Mouse (Mus musculus) limb, embryonic 12.5 days (tissue): ENCODE results near the gene Dlec1. TPM values are rescaled to one million over a fixed set of nuclear protein-coding genes. Genes with fewer than 3 reads are reported as not detected.

ENCODE experiments used
- ATAC-seq: fragments of 200-750 bp; cut with Nextera tagmentation; 2 replicates; pipeline ENCODE4 v1.8.0; 2017; ENCODE audit warnings: low read depth, moderate TSS enrichment; ENCODE audit not compliant: insufficient number of reproducible peaks, insufficient read depth, low FRiP score, low TSS enrichment
- H3K27ac ChIP-seq: fragments of 300-500 bp; sonication (generic); 2 replicates; pipeline ENCODE4 v1.5.1; 2016; ENCODE audit warnings: mild to moderate bottlenecking, moderate library complexity
- H3K27me3 ChIP-seq: fragments of 300-500 bp; sonication (generic); 2 replicates; pipeline ENCODE4 v1.6.1; 2016; ENCODE audit warnings: mild to moderate bottlenecking, moderate library complexity
- H3K36me3 ChIP-seq: fragments of 300-500 bp; sonication (generic); 2 replicates; pipeline ENCODE4 v1.6.1; 2016; ENCODE audit warnings: mild to moderate bottlenecking, moderate library complexity
- H3K4me1 ChIP-seq: fragments of 300-500 bp; sonication (generic); replicated peaks from 2 replicates; pipeline ENCODE4 v1.6.1; 2016
- H3K4me2 ChIP-seq: fragments of 300-500 bp; sonication (generic); 2 replicates; pipeline ENCODE4 v1.6.1; 2016; ENCODE audit warnings: mild to moderate bottlenecking, moderate library complexity
- H3K4me3 ChIP-seq: fragments of 300-500 bp; sonication (generic); replicated peaks from 2 replicates; pipeline ENCODE4 v1.5.1; 2016; ENCODE audit warnings: mild to moderate bottlenecking
- H3K9ac ChIP-seq: fragments of 300-500 bp; sonication (generic); replicated peaks from 2 replicates; pipeline ENCODE4 v1.6.1; 2016; ENCODE audit warnings: mild to moderate bottlenecking, moderate library complexity
- H3K9me3 ChIP-seq: fragments of 300-500 bp; sonication (generic); 2 replicates; pipeline ENCODE4 v1.6.1; 2016; ENCODE audit warnings: mild to moderate bottlenecking, moderate library complexity
- WGBS: fragments of 180-500 bp; shearing (Covaris S2); methylation state at CpG from one replicate; pipeline ENCODE4 v1.1.7; 2016; 5-methylcytosine and 5-hydroxymethylcytosine counted together
- polyA plus RNA-seq: library from polyadenylated mRNA; unstranded; fragments of >200 nt; fragmentation: Nextera tagmentation; extraction: Ambion mirVana; gene quantifications from 2 replicates; pipeline ENCODE4 v1.2.1, GENCODE M21; 2016

Gene Dlec1
- polyA plus RNA-seq, 1 experiment from 2014 or later: 2.3 TPM

DNA sequence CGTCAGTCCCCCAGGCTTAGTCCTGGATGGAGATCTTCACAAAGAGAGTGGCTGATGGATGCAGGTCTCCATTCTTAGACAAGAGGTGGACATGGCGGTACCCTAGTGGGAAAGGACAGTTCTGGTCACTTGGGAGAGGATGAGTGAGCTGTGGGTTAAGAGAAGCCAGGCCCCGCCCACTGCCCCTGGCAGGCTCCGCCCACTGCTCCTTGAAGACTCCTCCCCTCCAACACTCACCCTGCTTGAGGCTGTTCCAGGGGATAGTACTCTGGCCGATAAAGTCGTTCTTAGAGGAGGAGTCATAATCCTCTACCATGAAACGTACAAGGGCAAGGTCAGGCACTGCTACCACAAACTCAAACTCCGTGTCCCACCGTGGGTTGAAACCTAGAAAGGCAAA, 30.5 kb upstream of the Dlec1 start:
- WGBS: 81% methylated on average over 9 of the region's 9 CpGs
- ATAC-seq: no peak
- Histone ChIP-seq H3K4me2 (no peak overlapping the region), H3K4me1 (peaks cover 13% of the 10 kb centered on the region; the same call in 1 of the 2 replicates), H3K4me3 (no peak overlapping the region), H3K27me3 (no peaks in the 10 kb centered on the region), H3K36me3 (peaks cover 56% of the 10 kb centered on the region), H3K27ac (no peak overlapping the region), H3K9me3 (no peaks in the 10 kb centered on the region), H3K9ac (no peak overlapping the region)

DNA sequence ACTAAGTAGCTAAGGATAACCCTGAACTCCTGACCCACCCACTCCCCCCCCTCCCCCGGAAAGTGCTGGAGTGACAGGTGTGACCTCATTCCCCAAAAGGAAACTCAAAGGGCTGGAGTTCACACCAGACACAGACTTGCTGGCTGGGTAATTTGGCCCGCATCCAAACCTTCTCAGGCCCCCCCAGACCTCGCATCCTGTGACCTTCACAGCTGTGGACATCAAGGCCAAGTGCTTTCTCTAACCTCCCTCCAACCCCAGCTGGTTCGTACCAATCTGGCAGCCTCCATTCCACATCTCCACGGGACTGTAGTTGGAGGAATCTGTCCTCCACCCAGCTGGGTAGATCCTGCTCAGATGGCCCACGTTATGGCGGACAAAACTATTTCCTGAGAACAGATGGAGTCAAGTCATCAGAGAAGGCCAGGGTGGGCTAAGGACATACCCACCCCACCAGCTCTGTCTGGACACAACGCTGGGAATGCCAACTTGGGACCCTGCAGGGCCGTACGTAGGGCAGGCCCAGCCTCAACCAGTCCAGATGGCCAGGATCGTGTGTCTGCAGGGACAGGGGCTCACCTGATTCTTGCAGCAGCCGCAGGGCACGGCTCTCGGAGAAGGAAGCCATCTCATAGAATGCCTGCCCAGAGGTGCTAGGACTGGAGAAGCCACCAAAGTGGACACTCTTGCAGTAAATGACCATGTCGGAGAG, 28.9 kb upstream of the Dlec1 start:
- no peak for ATAC-seq
- WGBS: 77% methylated on average over 15 of the region's 15 CpGs
- peaks cover 69% of the 10 kb centered on the region for H3K36me3 ChIP-seq
- H3K27me3 ChIP-seq: no peaks in the 10 kb centered on the region
- no peak overlapping the region for H3K27ac ChIP-seq
- H3K4me3 ChIP-seq: no peak overlapping the region
- no peaks in the 10 kb centered on the region for H3K9me3 ChIP-seq
- no peak overlapping the region for H3K9ac ChIP-seq
- peaks cover 5% of the 10 kb centered on the region; the same call in 1 of the 2 replicates for H3K4me1 ChIP-seq
- no peak overlapping the region for H3K4me2 ChIP-seq

DNA sequence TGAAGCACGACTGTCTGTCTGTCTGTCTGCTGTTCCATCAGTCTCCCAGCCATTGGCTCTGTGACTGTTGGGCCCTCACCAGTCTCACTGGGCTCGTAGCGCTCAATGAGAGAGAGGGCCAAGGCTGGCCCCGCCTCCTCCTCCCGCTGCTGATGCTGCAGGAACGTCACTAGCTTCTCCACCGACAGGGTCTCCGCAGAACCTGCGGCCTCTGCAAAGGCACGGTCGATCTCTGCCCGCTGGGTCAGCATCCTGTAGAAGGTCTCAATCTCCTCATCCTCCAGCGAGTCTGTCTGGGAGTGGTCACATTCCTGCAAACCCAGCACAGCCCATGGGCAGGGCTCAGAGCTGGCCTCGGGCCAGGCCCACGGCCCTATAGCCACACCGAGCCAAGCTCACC, 26.6 kb upstream of the Dlec1 start:
- no peak overlapping the region for H3K4me2 ChIP-seq
- no peak overlapping the region for H3K27ac ChIP-seq
- H3K9me3 ChIP-seq: no peaks in the 10 kb centered on the region
- 79% methylated on average over 16 of the region's 16 CpGs for WGBS
- no peak overlapping the region for H3K4me3 ChIP-seq
- H3K9ac ChIP-seq: no peak overlapping the region
- peaks cover 90% of the 10 kb centered on the region for H3K36me3 ChIP-seq
- peaks cover 5% of the 10 kb centered on the region; the same call in 1 of the 2 replicates for H3K4me1 ChIP-seq
- no peak for ATAC-seq
- H3K27me3 ChIP-seq: no peaks in the 10 kb centered on the region

DNA sequence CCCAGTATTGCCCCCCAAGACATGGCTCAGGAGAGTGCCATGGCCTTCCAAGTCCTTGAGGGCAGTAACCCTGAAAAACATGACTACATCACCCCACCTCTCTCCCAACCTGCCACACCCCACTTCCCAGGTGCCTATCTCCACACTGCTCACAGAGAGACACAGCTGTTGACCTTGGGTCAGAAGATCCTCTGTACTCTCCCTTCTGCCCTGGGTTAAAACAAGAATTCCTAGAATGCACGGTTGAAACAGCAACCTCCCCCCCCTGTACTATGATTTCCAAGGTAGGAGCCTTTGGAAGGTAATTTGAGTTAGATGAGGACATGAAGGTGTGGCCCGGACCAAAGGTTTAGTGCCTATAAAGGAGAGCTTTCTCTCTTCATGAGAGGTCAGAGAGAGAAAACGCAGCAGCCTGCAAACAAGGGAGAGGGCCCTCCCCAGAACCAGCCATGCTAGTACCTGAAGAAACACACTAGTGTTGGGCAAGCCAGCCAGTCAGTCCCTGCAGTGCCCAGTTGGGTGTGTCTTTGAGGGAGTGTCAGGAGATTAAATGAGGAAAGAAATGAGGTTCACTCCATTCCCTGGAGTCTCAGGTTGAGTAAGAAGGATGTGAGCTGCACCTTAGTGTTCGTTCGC, 22.1 kb upstream of the Dlec1 start:
- Histone ChIP-seq H3K4me1 (peaks cover 17% of the 10 kb centered on the region), H3K4me3 (no peak overlapping the region), H3K27ac (no peak overlapping the region), H3K9ac (no peak overlapping the region), H3K27me3 (no peaks in the 10 kb centered on the region), H3K36me3 (peaks cover 60% of the 10 kb centered on the region), H3K9me3 (no peaks in the 10 kb centered on the region), H3K4me2 (no peak overlapping the region)
- ATAC-seq: no peak
- 79% methylated on average over 5 of the region's 5 CpGs for WGBS

DNA sequence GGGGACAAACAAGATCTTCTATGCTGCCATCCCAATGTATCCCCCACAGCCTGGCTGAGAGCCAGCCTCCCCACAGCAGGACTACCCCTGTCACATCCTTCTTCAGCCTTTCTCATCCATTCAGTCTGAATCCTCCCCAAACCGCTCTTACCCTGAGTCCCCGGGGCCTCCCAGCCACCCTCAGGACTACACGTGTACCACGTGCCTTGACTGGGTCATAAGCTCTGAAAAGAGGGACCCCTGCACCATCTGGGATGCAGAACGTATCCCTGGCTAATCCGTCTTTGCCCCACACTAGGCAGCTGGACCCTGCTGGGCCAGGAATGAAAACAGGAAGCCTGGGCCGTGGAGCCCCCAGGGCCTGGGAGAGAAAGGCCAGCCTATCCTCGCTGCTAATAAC, 20.2 kb upstream of the Dlec1 start:
- H3K4me1 ChIP-seq: peaks cover 20% of the 10 kb centered on the region
- H3K4me2 ChIP-seq: no peak overlapping the region
- no peak overlapping the region for H3K4me3 ChIP-seq
- peak overlapping the region; percentile 54; the same call in 1 of the 2 replicates for H3K27ac ChIP-seq
- peaks cover 43% of the 10 kb centered on the region for H3K36me3 ChIP-seq
- 11% methylated on average over 8 of the region's 8 CpGs for WGBS
- no peaks in the 10 kb centered on the region for H3K27me3 ChIP-seq
- H3K9me3 ChIP-seq: no peaks in the 10 kb centered on the region
- H3K9ac ChIP-seq: peak overlapping the region; percentile 44
- ATAC-seq: 0 out of 2 replicates have a peak, but pooled peaks have one; percentile 38

DNA sequence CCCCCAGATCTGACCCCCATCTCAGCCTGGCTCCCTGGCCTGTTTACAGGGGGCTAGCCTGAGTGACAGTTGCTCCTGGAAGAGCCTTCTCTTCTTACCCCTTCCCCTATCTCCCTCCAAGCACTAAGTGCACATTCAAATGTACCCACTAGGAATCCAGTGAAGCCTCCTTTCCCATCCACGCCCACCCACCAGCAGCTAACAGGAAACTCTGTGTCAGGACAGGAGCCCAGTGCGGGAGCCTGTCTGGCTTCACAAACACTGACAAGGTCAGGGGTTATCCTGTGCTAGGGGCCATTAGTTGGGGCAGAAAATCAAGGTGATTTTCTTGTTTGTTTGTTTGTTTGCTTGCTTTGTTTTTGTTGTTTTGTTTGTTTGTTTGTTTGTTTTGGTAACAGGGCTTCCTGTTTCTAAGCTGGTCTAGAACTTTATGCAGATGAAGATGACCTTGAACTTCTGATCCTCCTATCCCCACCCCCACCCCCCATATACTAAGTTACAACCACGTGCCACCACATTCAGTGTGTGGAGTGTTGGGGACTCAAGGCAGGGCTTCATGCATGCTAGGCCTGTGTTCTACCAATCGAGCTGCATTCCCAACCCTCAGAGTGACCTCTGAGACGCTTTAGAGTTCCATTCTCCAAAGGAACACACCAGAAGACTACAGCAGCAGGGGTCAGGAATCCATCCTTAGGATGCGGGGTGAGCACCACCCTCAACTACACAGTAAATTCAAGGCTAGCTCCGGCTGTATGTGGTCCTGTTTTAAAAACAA, 19.4 kb upstream of the Dlec1 start:
- H3K9me3 ChIP-seq: no peaks in the 10 kb centered on the region
- no peaks in the 10 kb centered on the region for H3K27me3 ChIP-seq
- no peak overlapping the region for H3K4me2 ChIP-seq
- 63% methylated on average over 7 of the region's 7 CpGs for WGBS
- H3K4me1 ChIP-seq: peaks cover 26% of the 10 kb centered on the region
- no peak overlapping the region for H3K4me3 ChIP-seq
- no peak for ATAC-seq
- H3K9ac ChIP-seq: peak overlapping the region; percentile 44; the same call in 1 of the 2 replicates
- peak overlapping the region; percentile 54; the same call in 1 of the 2 replicates for H3K27ac ChIP-seq
- H3K36me3 ChIP-seq: peaks cover 37% of the 10 kb centered on the region

DNA sequence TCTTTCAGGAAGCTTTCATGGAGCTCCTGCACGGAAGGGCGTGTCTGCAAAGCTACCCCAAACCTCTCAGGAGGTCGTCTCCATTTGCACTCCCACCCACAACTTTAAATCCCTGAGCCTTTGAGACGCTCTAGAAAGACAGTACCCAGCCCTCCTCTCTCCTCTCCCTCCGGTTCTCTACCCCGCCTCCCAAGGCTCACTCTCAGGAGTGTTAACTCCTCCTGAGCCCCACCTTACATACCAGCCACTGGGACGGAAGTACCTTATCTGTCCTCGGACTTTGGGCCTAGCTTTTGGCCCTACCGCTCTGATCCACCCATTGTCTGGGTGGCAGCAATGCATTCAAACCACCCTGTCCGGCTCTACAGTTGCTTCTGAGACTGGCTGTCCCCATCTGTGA, 18.3 kb upstream of the Dlec1 start:
- ATAC-seq: no peak
- H3K36me3 ChIP-seq: peaks cover 27% of the 10 kb centered on the region; the same call in 1 of the 2 replicates
- H3K4me3 ChIP-seq: no peak overlapping the region
- no peak overlapping the region for H3K27ac ChIP-seq
- no peaks in the 10 kb centered on the region for H3K27me3 ChIP-seq
- 76% methylated on average over 10 of the region's 10 CpGs for WGBS
- no peak overlapping the region for H3K9ac ChIP-seq
- H3K4me2 ChIP-seq: no peak overlapping the region
- no peaks in the 10 kb centered on the region for H3K9me3 ChIP-seq
- H3K4me1 ChIP-seq: peaks cover 36% of the 10 kb centered on the region

DNA sequence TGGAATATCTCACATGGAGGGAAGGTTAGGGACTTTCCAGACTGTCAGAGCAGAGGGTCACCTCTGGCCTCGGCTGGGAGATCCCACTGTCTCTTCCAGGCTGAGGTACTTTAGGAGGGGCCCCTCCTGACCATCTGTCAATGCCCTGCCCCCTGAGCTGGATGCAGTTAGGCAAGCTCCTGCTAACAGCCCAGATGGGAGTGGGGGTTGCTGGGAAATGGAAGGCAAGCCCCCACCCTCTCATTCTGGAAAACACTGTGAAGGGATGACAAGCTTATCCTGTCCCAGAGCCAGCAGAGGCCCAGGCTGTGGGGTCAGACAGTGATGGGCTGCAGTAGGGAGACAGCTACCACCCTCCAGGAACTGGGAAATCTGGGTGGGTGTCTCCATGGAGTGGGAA, 15.8 kb upstream of the Dlec1 start:
- Histone ChIP-seq H3K4me2 (no peak overlapping the region), H3K9me3 (no peaks in the 10 kb centered on the region), H3K27me3 (peaks cover 3% of the 10 kb centered on the region), H3K4me3 (no peak overlapping the region), H3K36me3 (peaks cover 10% of the 10 kb centered on the region; the same call in 1 of the 2 replicates), H3K9ac (no peak overlapping the region), H3K27ac (no peak overlapping the region), H3K4me1 (peaks cover 42% of the 10 kb centered on the region)
- WGBS: 16% methylated on average over 1 of the region's 1 CpGs
- ATAC-seq: no peak

DNA sequence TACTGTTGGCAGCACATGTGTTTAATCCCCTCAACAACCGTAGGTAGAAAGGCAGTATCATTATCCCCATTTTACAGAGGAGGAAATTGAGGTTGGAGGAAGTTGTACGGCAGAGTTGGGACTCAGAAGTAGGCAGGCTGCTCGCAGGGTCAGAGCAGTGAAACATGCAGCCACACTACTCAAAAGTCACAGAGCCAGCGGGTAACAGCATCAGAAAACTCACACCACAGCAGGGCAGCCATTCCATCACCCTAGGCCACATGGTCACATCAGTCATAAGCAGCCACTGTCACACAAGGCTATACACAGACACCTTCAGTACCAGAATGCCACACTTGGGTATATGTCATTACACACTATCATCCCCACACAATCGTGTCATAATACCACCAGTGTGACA, 15.0 kb upstream of the Dlec1 start:
- Histone ChIP-seq H3K27ac (no peak overlapping the region), H3K36me3 (peaks cover 10% of the 10 kb centered on the region; the same call in 1 of the 2 replicates), H3K9me3 (no peaks in the 10 kb centered on the region), H3K4me3 (peak overlapping the region; percentile 41; the same call in 1 of the 2 replicates), H3K27me3 (peaks cover 11% of the 10 kb centered on the region), H3K4me2 (0 out of 2 replicates have a peak overlapping the region, but pooled peaks have one; percentile 61), H3K9ac (no peak overlapping the region), H3K4me1 (peaks cover 42% of the 10 kb centered on the region)
- no peak for ATAC-seq
- WGBS: 85% methylated on average over 5 of the region's 5 CpGs

DNA sequence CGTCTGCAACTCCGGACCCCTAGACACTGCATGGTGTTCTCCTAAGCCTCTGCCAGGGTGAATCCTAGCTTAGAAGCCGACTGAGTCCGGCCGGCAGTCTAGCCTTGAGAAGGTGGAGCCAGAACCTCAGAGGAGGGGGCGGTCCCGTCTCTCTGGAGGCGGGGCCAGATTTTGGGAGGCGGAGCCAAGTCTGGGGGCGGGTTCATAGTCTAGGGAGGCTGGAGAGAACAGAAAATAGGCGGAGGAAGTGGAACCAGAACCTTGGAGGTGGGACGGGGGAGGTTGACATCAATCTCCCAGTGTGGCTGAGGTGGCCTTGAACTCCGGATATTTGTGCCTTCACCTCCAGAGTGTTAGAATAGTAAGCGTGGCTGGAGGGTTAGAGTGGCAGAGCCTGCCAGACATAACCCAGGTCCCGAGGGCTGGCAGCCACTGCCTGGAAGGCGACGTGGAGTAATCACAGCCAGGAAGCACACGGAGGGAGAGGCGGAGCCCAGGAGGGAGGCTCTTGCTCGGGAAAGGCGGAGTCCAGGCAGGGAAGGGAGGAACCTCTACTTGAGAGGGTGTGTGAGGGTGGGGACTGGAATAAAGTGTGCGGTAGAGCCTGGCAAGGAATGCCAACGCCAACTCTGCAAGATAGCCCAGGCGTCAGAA, 14.0 kb upstream of the Dlec1 start:
- Histone ChIP-seq H3K4me2 (peak overlapping the region; percentile 61), H3K4me1 (peaks cover 40% of the 10 kb centered on the region), H3K4me3 (peak overlapping the region; percentile 41), H3K27ac (peak overlapping the region; percentile 76), H3K27me3 (peaks cover 16% of the 10 kb centered on the region), H3K9me3 (no peaks in the 10 kb centered on the region), H3K9ac (peak overlapping the region; percentile 1; the same call in 1 of the 2 replicates), H3K36me3 (peaks cover 10% of the 10 kb centered on the region; the same call in 1 of the 2 replicates)
- ATAC-seq: peak; percentile 70
- WGBS: 2% methylated on average over 24 of the region's 24 CpGs
